Mouse (Mus musculus) hindbrain, embryonic 15.5 days (tissue): ENCODE data around the gene Apoc2. TPM values are rescaled to one million over a fixed set of nuclear protein-coding genes. Genes with fewer than 3 reads are reported as not detected.

Experiments
- polyA plus RNA-seq: library from polyadenylated mRNA; unstranded; fragments of >200 nt; fragmentation: Nextera tagmentation; extraction: Ambion mirVana; gene quantifications from 2 replicates; pipeline ENCODE4 v1.2.1, GENCODE M21; 2015

Gene Apoc2
- polyA plus RNA-seq, 1 experiment from 2014 or later: 0.58 TPM

Other genes with a start within 250 kb of the Apoc2 start
- 18.4 and 18.7 TPM in 2 replicates for gene Mark4, start 219.1 kb downstream of the Apoc2 start, polyA plus RNA-seq
- 0.76 and 0.82 TPM in 2 replicates for gene Exoc3l2, start 214.6 kb downstream of the Apoc2 start, polyA plus RNA-seq
- gene Bloc1s3, start 169.6 kb downstream of the Apoc2 start, polyA plus RNA-seq: 4.5 and 4.8 TPM in 2 replicates
- gene Trappc6a, start 169.5 kb downstream of the Apoc2 start, polyA plus RNA-seq: 39.4 and 41.4 TPM in 2 replicates
- gene Nkpd1, start 160.1 kb downstream of the Apoc2 start, polyA plus RNA-seq: 1.1 and 1.2 TPM in 2 replicates
- 42.5 and 46.6 TPM in 2 replicates for gene Ppp1r37, start 114.9 kb downstream of the Apoc2 start, polyA plus RNA-seq
- gene Zfp296, start 100.7 kb downstream of the Apoc2 start, polyA plus RNA-seq: 0.19 and 0.47 TPM in 2 replicates
- gene Gemin7, start 100.3 kb downstream of the Apoc2 start, polyA plus RNA-seq: 152 TPM in 2 replicates
- 56.0 and 60.7 TPM in 2 replicates for gene Clasrp, start 73.5 kb downstream of the Apoc2 start, polyA plus RNA-seq
- 7.0 and 7.2 TPM in 2 replicates for gene Relb, start 48.5 kb downstream of the Apoc2 start, polyA plus RNA-seq
- gene Clptm1, start 12.9 kb downstream of the Apoc2 start, polyA plus RNA-seq: 134 and 143 TPM in 2 replicates
- not detected in 2 replicates for gene Gm44805, start 3.5 kb upstream of the Apoc2 start, polyA plus RNA-seq
- gene Apoc4, start 3.5 kb upstream of the Apoc2 start, polyA plus RNA-seq: not detected in 2 replicates
- 1.9 and 2.3 TPM in 2 replicates for gene Apoc1, start 14.7 kb upstream of the Apoc2 start, polyA plus RNA-seq
- 624 and 744 TPM in 2 replicates for gene Apoe, start 21.2 kb upstream of the Apoc2 start, polyA plus RNA-seq
- 155 and 158 TPM in 2 replicates for gene Tomm40, start 37.5 kb upstream of the Apoc2 start, polyA plus RNA-seq
- gene Nectin2, start 72.5 kb upstream of the Apoc2 start, polyA plus RNA-seq: 58.9 and 60.4 TPM in 2 replicates
- gene Bcam, start 93.1 kb upstream of the Apoc2 start, polyA plus RNA-seq: 20.0 and 20.7 TPM in 2 replicates
- gene Cblc, start 118.9 kb upstream of the Apoc2 start, polyA plus RNA-seq: 0.37 TPM in 1 of 2 replicates, not detected in the other
- gene Bcl3, start 144.8 kb upstream of the Apoc2 start, polyA plus RNA-seq: 0.92 and 1.4 TPM in 2 replicates
- gene Gm19345, start 174.1 kb upstream of the Apoc2 start, polyA plus RNA-seq: 15.7 and 17.1 TPM in 2 replicates
- 0.92 and 2.0 TPM in 2 replicates for gene Ceacam16, start 183.4 kb upstream of the Apoc2 start, polyA plus RNA-seq
- gene Ceacam19, start 210.0 kb upstream of the Apoc2 start, polyA plus RNA-seq: not detected in 2 replicates
- gene Pvr, start 243.2 kb upstream of the Apoc2 start, polyA plus RNA-seq: 9.6 and 10.0 TPM in 2 replicates